Mouse (Mus musculus) thymus, adult 2 months (tissue): ENCODE results near the gene Slc9a5. TPM values are rescaled to one million over a fixed set of nuclear protein-coding genes. Genes with fewer than 3 reads are reported as not detected.

Source experiments
- DNase-seq: peaks from one replicate; pipeline ENCODE4 v3.0.0; 2021
- H3K27ac ChIP-seq: fragments of 200-500 bp; 2 replicates; pipeline ENCODE4 v1.5.1; 2012; ENCODE audit warnings: low read length, control low read depth; ENCODE audit not compliant: control insufficient read depth, insufficient read depth
- H3K27me3 ChIP-seq: fragments of 200-500 bp; 2 replicates; pipeline ENCODE4 v1.6.1; 2012; ENCODE audit warnings: mild to moderate bottlenecking, low read length, moderate library complexity, mixed read lengths; ENCODE audit not compliant: control insufficient read depth, insufficient read depth
- H3K36me3 ChIP-seq: fragments of 200-500 bp; 2 replicates; pipeline ENCODE4 v1.6.1; 2012; ENCODE audit warnings: mild to moderate bottlenecking, low read length, moderate library complexity; ENCODE audit not compliant: control insufficient read depth, insufficient read depth
- H3K4me1 ChIP-seq: fragments of 200-500 bp; replicated peaks from 2 replicates; pipeline ENCODE4 v1.6.1; 2012; ENCODE audit warnings: low read length; ENCODE audit not compliant: control insufficient read depth, insufficient read depth
- H3K4me3 ChIP-seq: fragments of 200-500 bp; 2 replicates; pipeline ENCODE4 v1.5.1; 2012; ENCODE audit warnings: mild to moderate bottlenecking, low read length, control low read depth, moderate library complexity; ENCODE audit not compliant: control insufficient read depth, insufficient read depth
- CTCF ChIP-seq: fragments of 200-500 bp; IDR thresholded peaks from 2 replicates; pipeline ENCODE4 v1.5.1; 2012; ENCODE audit warnings: mild to moderate bottlenecking, control low read depth, low read length, moderate library complexity, borderline replicate concordance; ENCODE audit not compliant: control insufficient read depth, poor library complexity, insufficient read depth; ENCODE audit errors: extremely low read depth
- POLR2A ChIP-seq: fragments of 200-500 bp; IDR thresholded peaks from 2 replicates; pipeline ENCODE4 v1.6.1; 2012; ENCODE audit warnings: mild to moderate bottlenecking, low read length, control low read depth, moderate library complexity; ENCODE audit not compliant: control insufficient read depth, poor library complexity, insufficient read depth; ENCODE audit errors: extremely low read depth
- WGBS: fragments of 180-500 bp; shearing (Covaris S2); methylation state at CpG from one replicate; pipeline ENCODE4 v1.1.7; 2018; 5-methylcytosine and 5-hydroxymethylcytosine counted together
- polyA plus RNA-seq: library from polyadenylated mRNA; depleted of rRNA; stranded (reverse); fragments of >200 nt; gene quantifications from 2 replicates; pipeline ENCODE4 v1.2.3, GENCODE M21; 2012

Gene Slc9a5
- polyA plus RNA-seq, 1 experiment = 12.7 TPM

- 97% methylated on average over 4 of the region's 4 CpGs for WGBS
- TF ChIP-seq CTCF = no peak
- TF ChIP-seq POLR2A = no peak
- no peak for DNase-seq
- H3K4me3 ChIP-seq = no peak overlapping the region
- peaks cover 12% of the 10 kb centered on the region for H3K4me1 ChIP-seq
- no peak overlapping the region for H3K27ac ChIP-seq
- H3K27me3 ChIP-seq = no peaks in the 10 kb centered on the region
- H3K36me3 ChIP-seq = peaks cover 3% of the 10 kb centered on the region
Observed at GRCm38 (mm10) chr8:105323183-105323582, 25.5 kb upstream of the Slc9a5 start.

GRCm38 (mm10) chr8:105325641-105326093 lies 23.0 kb upstream of the Slc9a5 start:
- Histone ChIP-seq H3K36me3 (peaks cover 22% of the 10 kb centered on the region; the same call in 1 of the 2 replicates), H3K4me1 (peaks cover 12% of the 10 kb centered on the region), H3K27me3 (no peaks in the 10 kb centered on the region), H3K4me3 (peak overlapping the region; percentile 74), H3K27ac (no peak overlapping the region)
- WGBS = 1% methylated on average over 12 of the region's 12 CpGs
- DNase-seq = no peak
- TF ChIP-seq POLR2A = no peak
- no peak for TF ChIP-seq CTCF

- TF ChIP-seq POLR2A (peak; percentile 79), CTCF (peak; percentile 63; the same call in 1 of the 2 replicates)
- under 1% methylated on average over 36 of the region's 36 CpGs for WGBS
- Histone ChIP-seq H3K27me3 (no peaks in the 10 kb centered on the region), H3K27ac (peak within 1 kb of the TSS; percentile 23), H3K4me3 (peak within 1 kb of the TSS; percentile 74), H3K4me1 (peaks cover 12% of the 10 kb centered on the region), H3K36me3 (peaks cover 25% of the 10 kb centered on the region; the same call in 1 of the 2 replicates)
- peak; percentile 99 for DNase-seq
Observed at GRCm38 (mm10) chr8:105326141-105326672, 22.4 kb upstream of the Slc9a5 start, which contains the start of the genes Lrrc29 and Tmem208. Gene Lrrc29 (minus strand): TSS chr8:105326278. Gene Tmem208 (plus strand): TSS chr8:105326354.

- Histone ChIP-seq H3K36me3 (peaks cover 25% of the 10 kb centered on the region; the same call in 1 of the 2 replicates), H3K4me1 (peaks cover 12% of the 10 kb centered on the region), H3K4me3 (peak overlapping the region; percentile 74), H3K27me3 (no peaks in the 10 kb centered on the region), H3K27ac (no peak overlapping the region)
- WGBS = 45% methylated on average over 6 of the region's 6 CpGs
- DNase-seq = no peak
- TF ChIP-seq CTCF (no peak), POLR2A (no peak)
Observed at GRCm38 (mm10) chr8:105326968-105327367, 21.7 kb upstream of the Slc9a5 start.

- no peak for DNase-seq
- Histone ChIP-seq H3K4me1 (peaks cover 12% of the 10 kb centered on the region), H3K27me3 (no peaks in the 10 kb centered on the region), H3K4me3 (no peak overlapping the region), H3K36me3 (peaks cover 25% of the 10 kb centered on the region; the same call in 1 of the 2 replicates), H3K27ac (no peak overlapping the region)
- TF ChIP-seq CTCF (no peak), POLR2A (no peak)
- 97% methylated on average over 12 of the region's 12 CpGs for WGBS
Observed at GRCm38 (mm10) chr8:105330325-105330724, 18.3 kb upstream of the Slc9a5 start.

- Histone ChIP-seq H3K4me1 (peaks cover 7% of the 10 kb centered on the region), H3K36me3 (peaks cover 34% of the 10 kb centered on the region), H3K27ac (no peak overlapping the region), H3K4me3 (no peak overlapping the region), H3K27me3 (no peaks in the 10 kb centered on the region)
- DNase-seq = no peak
- 97% methylated on average over 22 of the region's 22 CpGs for WGBS
- TF ChIP-seq POLR2A = no peak
- no peak for TF ChIP-seq CTCF
Observed at GRCm38 (mm10) chr8:105331469-105331868, 17.2 kb upstream of the Slc9a5 start.

GRCm38 (mm10) chr8:105331931-105332330 lies 16.7 kb upstream of the Slc9a5 start:
- Histone ChIP-seq H3K27ac (no peak overlapping the region), H3K4me3 (no peak overlapping the region), H3K36me3 (peaks cover 35% of the 10 kb centered on the region), H3K4me1 (peaks cover 5% of the 10 kb centered on the region), H3K27me3 (no peaks in the 10 kb centered on the region)
- 96% methylated on average over 9 of the region's 9 CpGs for WGBS
- DNase-seq = no peak
- TF ChIP-seq CTCF (no peak), POLR2A (no peak)
